Mouse (Mus musculus): ENCODE data around the gene Pck2. TPM values are rescaled to one million over a fixed set of nuclear protein-coding genes. Genes with fewer than 3 reads are reported as not detected.
A peak's percentile ranks its signal among the peaks of the same experiment; 100 is the strongest.

The Pck2 gene
- polyA plus RNA-seq, 1 experiment = 87.9 TPM

- no peak overlapping the region for H3K4me3 ChIP-seq (ENCODE audit: insufficient read depth, poor library complexity, severe bottlenecking)
- no peaks in the 10 kb centered on the region for H3K79me3 ChIP-seq (ENCODE audit: low read depth)
- TF ChIP-seq MAX (IDR thresholded peaks at IDR 0.05) (no peak), USF1 (IDR thresholded peaks at IDR 0.05; ENCODE audit: low read depth) (no peak), MYOG (IDR thresholded peaks at IDR 0.05; ENCODE audit: control insufficient read depth, extremely low read depth, insufficient read length) (no peak), CTCF (IDR thresholded peaks at IDR 0.05; ENCODE audit: control insufficient read depth, insufficient read depth, insufficient read length) (no peak), FOSL1 (IDR thresholded peaks at IDR 0.05; ENCODE audit: insufficient read depth, low read length, poor library complexity, severe bottlenecking) (no peak), MYOD1 (IDR thresholded peaks at IDR 0.05; ENCODE audit: control insufficient read depth, insufficient read length, low read depth) (no peak), CEBPB (IDR thresholded peaks at IDR 0.05; ENCODE audit: low read depth) (no peak)
- no peaks in the 10 kb centered on the region for H3K36me3 ChIP-seq (ENCODE audit: control insufficient read depth, insufficient read depth)
- no peaks in the 10 kb centered on the region for H3K79me2 ChIP-seq (ENCODE audit: control insufficient read depth, insufficient read depth)
- H3ac ChIP-seq (ENCODE audit: control insufficient read depth, insufficient read length, low read depth) = no peak overlapping the region
- H3K27me3 ChIP-seq (ENCODE audit: control insufficient read depth, insufficient read depth, insufficient read length) = peaks cover 76% of the 10 kb centered on the region
Measured at GRCm38 (mm10) chr14:55495509-55496240, 44.4 kb upstream of the Pck2 start.

GRCm38 (mm10) chr14:55496761-55497448, 43.2 kb upstream of the Pck2 start:
- H3K79me2 ChIP-seq (ENCODE audit: control insufficient read depth, insufficient read depth) = no peaks in the 10 kb centered on the region
- no peaks in the 10 kb centered on the region for H3K79me3 ChIP-seq (ENCODE audit: low read depth)
- H3K4me3 ChIP-seq (ENCODE audit: insufficient read depth, poor library complexity, severe bottlenecking) = no peak overlapping the region
- H3K27me3 ChIP-seq (ENCODE audit: control insufficient read depth, insufficient read depth, insufficient read length) = peaks cover 88% of the 10 kb centered on the region
- no peaks in the 10 kb centered on the region for H3K36me3 ChIP-seq (ENCODE audit: control insufficient read depth, insufficient read depth)
- H3ac ChIP-seq (ENCODE audit: control insufficient read depth, insufficient read length, low read depth) = no peak overlapping the region
- TF ChIP-seq MYOD1 (IDR thresholded peaks at IDR 0.05; ENCODE audit: control insufficient read depth, insufficient read length, low read depth) = no peak

- H3K27me3 ChIP-seq (ENCODE audit: control insufficient read depth, insufficient read depth, insufficient read length) = peaks cover 93% of the 10 kb centered on the region
- H3K4me3 ChIP-seq (ENCODE audit: insufficient read depth, poor library complexity, severe bottlenecking) = no peak overlapping the region
- no peaks in the 10 kb centered on the region for H3K36me3 ChIP-seq (ENCODE audit: control insufficient read depth, insufficient read depth)
- no peak overlapping the region for H3ac ChIP-seq (ENCODE audit: control insufficient read depth, insufficient read length, low read depth)
- H3K79me3 ChIP-seq (ENCODE audit: low read depth) = no peaks in the 10 kb centered on the region
- H3K79me2 ChIP-seq (ENCODE audit: control insufficient read depth, insufficient read depth) = no peaks in the 10 kb centered on the region
- TF ChIP-seq CEBPB (IDR thresholded peaks at IDR 0.05; ENCODE audit: low read depth) = no peak
- TF ChIP-seq CTCF (IDR thresholded peaks at IDR 0.05; ENCODE audit: control insufficient read depth, insufficient read depth, insufficient read length) = peak; percentile 72
Measured at GRCm38 (mm10) chr14:55497449-55497821, 42.6 kb upstream of the Pck2 start.

GRCm38 (mm10) chr14:55505612-55506011, 34.5 kb upstream of the Pck2 start:
- H3K36me3 ChIP-seq (ENCODE audit: control insufficient read depth, insufficient read depth) = no peaks in the 10 kb centered on the region
- no peaks in the 10 kb centered on the region for H3K79me2 ChIP-seq (ENCODE audit: control insufficient read depth, insufficient read depth)
- peaks cover 94% of the 10 kb centered on the region for H3K27me3 ChIP-seq (ENCODE audit: control insufficient read depth, insufficient read depth, insufficient read length)
- H3K4me3 ChIP-seq (ENCODE audit: insufficient read depth, poor library complexity, severe bottlenecking) = no peak overlapping the region
- TF ChIP-seq USF1 (IDR thresholded peaks at IDR 0.05; ENCODE audit: low read depth) (no peak), MYOG (IDR thresholded peaks at IDR 0.05; ENCODE audit: control insufficient read depth, extremely low read depth, insufficient read length) (no peak), CTCF (IDR thresholded peaks at IDR 0.05; ENCODE audit: control insufficient read depth, insufficient read depth, insufficient read length) (no peak), MAX (IDR thresholded peaks at IDR 0.05) (no peak), CEBPB (IDR thresholded peaks at IDR 0.05; ENCODE audit: low read depth) (no peak)
- no peak overlapping the region for H3ac ChIP-seq (ENCODE audit: control insufficient read depth, insufficient read length, low read depth)
- H3K79me3 ChIP-seq (ENCODE audit: low read depth) = no peaks in the 10 kb centered on the region

DNA sequence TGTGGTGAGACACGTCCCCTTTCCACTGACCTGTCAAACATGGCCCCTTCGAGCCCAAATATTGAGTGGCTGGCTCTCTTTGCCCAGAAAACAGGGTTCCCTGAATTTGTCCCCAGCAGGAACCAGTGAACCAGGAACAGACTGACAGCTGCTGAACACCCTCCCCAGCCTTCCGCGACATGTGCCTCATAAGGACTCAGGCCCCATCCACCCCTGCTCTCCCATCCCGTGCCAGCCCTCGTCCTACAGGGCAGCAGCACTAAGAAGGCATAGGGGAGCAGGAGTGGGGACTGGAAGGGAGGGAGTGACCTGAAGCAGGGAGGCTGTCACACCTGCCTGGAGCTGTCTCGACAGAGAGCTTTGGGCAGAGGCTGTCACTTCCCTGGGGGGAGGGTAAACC, 32.3 kb upstream of the Pck2 start:
- no peaks in the 10 kb centered on the region for H3K36me3 ChIP-seq (ENCODE audit: control insufficient read depth, insufficient read depth)
- H3ac ChIP-seq (ENCODE audit: control insufficient read depth, insufficient read length, low read depth) = no peak overlapping the region
- no peaks in the 10 kb centered on the region for H3K79me3 ChIP-seq (ENCODE audit: low read depth)
- no peak overlapping the region for H3K4me3 ChIP-seq (ENCODE audit: insufficient read depth, poor library complexity, severe bottlenecking)
- peaks cover 94% of the 10 kb centered on the region for H3K27me3 ChIP-seq (ENCODE audit: control insufficient read depth, insufficient read depth, insufficient read length)
- no peak for TF ChIP-seq MYOG (IDR thresholded peaks at IDR 0.05; ENCODE audit: control insufficient read depth, extremely low read depth, insufficient read length)
- no peaks in the 10 kb centered on the region for H3K79me2 ChIP-seq (ENCODE audit: control insufficient read depth, insufficient read depth)

GRCm38 (mm10) chr14:55509540-55509939, 30.5 kb upstream of the Pck2 start:
- Histone ChIP-seq H3K36me3 (ENCODE audit: control insufficient read depth, insufficient read depth) (no peaks in the 10 kb centered on the region), H3ac (ENCODE audit: control insufficient read depth, insufficient read length, low read depth) (no peak overlapping the region), H3K27me3 (ENCODE audit: control insufficient read depth, insufficient read depth, insufficient read length) (peaks cover 95% of the 10 kb centered on the region), H3K4me3 (ENCODE audit: insufficient read depth, poor library complexity, severe bottlenecking) (no peak overlapping the region), H3K79me3 (ENCODE audit: low read depth) (no peaks in the 10 kb centered on the region), H3K79me2 (ENCODE audit: control insufficient read depth, insufficient read depth) (no peaks in the 10 kb centered on the region)
- TF ChIP-seq FOSL1 (IDR thresholded peaks at IDR 0.05; ENCODE audit: insufficient read depth, low read length, poor library complexity, severe bottlenecking) = no peak
- TF ChIP-seq MYOG (IDR thresholded peaks at IDR 0.05; ENCODE audit: control insufficient read depth, extremely low read depth, insufficient read length) = no peak
- no peak for TF ChIP-seq CEBPB (IDR thresholded peaks at IDR 0.05; ENCODE audit: low read depth)
- TF ChIP-seq CTCF (IDR thresholded peaks at IDR 0.05; ENCODE audit: control insufficient read depth, insufficient read depth, insufficient read length) = no peak
- no peak for TF ChIP-seq MAX (IDR thresholded peaks at IDR 0.05)
- no peak for TF ChIP-seq USF1 (IDR thresholded peaks at IDR 0.05; ENCODE audit: low read depth)
- no peak for TF ChIP-seq MYOD1 (IDR thresholded peaks at IDR 0.05; ENCODE audit: control insufficient read depth, insufficient read length, low read depth)

Measured in C2C12 (cell line).